Mouse (Mus musculus) lung, adult 2 months (tissue): ENCODE data around the gene Blvra.

Source experiments
- CTCF ChIP-seq: fragments of 200-500 bp; IDR thresholded peaks from 2 replicates; pipeline ENCODE4 v1.5.1; 2011; ENCODE audit warnings: mild to moderate bottlenecking, low read length, control low read depth; ENCODE audit not compliant: insufficient read depth
- POLR2A ChIP-seq: fragments of 200-500 bp; IDR thresholded peaks from 2 replicates; pipeline ENCODE4 v1.6.1; 2011; ENCODE audit warnings: low read depth, mild to moderate bottlenecking, control low read depth, low read length, borderline replicate concordance; ENCODE audit errors: extremely low read depth

GRCm38 (mm10) chr2:127108986-127109385 lies 38.5 kb downstream of the Blvra start:
- no peak for TF ChIP-seq CTCF
- no peak for TF ChIP-seq POLR2A
